Mouse (Mus musculus) lung, postnatal 0 days (tissue): Measurements from ENCODE around the gene Nup62.

Source experiments
- CTCF ChIP-seq: IDR thresholded peaks from 2 replicates; pipeline ENCODE4 v1.5.1; 2016; ENCODE audit warnings: antibody characterized with exemption, mild to moderate bottlenecking
- EP300 ChIP-seq: IDR thresholded peaks from 2 replicates; pipeline ENCODE4 v1.6.1; 2016; ENCODE audit warnings: antibody characterized with exemption, mild to moderate bottlenecking, control low read depth

GRCm38 (mm10) chr7:44841825-44842463, 26.1 kb downstream of the Nup62 start:
- TF ChIP-seq CTCF = no peak
- no peak for TF ChIP-seq EP300
